Mouse (Mus musculus) testis, adult 10 weeks (tissue): ENCODE data around the gene Ercc4. TPM values are rescaled to one million over a fixed set of nuclear protein-coding genes. Genes with fewer than 3 reads are reported as not detected.

Experiments used
- polyA plus RNA-seq: library from polyadenylated mRNA; stranded (reverse); fragments of 350-450 nt; fragmentation: Illumina TruSeq; extraction: RNeasy Lipid Tissue Mini Kit (QIAGEN cat#74804); gene quantifications from one replicate; pipeline ENCODE4 v1.2.3, GENCODE M21; 2014; ENCODE audit warnings: low read depth, low replicate concordance

The Ercc4 gene
- 23.9 TPM for polyA plus RNA-seq

DNA sequence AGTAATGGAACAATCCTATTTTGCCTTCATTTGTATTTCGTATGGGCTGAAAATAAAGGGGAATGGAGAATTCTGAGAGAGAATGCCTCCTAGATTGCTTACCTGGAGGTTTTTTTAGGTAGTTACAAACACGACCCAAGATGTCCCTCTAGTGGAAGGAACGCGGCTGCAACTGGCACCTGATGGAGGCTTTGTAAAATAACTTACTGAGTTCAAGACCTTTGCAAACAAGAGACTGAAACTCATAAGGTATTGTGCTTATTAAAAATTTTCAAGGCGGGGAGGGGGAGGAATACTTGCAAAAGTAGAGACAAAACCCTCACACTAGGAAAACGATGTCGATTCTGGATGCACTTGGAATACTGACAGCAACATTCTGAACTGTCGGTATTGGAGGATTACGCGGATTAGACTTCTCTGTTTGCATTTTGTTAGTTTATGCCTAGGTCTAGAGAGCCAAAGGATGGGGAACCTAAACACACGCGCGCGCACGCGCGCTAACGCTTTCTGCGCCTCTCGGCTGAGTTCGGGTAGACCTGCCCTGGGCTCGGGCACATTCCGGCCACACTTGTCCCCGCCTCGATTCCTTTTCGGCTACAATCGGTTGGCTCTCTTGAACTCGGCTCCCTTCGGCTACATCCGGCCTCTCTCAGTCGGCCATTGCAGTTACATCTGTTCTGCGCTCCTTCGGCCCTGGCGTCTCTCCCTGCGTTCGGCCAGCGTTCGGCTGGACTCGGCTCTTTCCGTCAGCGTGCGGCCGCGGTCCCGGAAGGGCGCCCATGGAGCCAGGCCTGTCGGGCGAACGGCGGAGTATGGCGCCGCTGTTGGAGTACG is at the start of gene Ercc4:
TSS of gene Ercc4 (plus strand) at position 529 of the 834 bp plus-strand sequence.

Other genes starting within 250 kb of the Ercc4 start
- 9.4 TPM for gene Mrtfb, start 146.8 kb downstream of the Ercc4 start, polyA plus RNA-seq